In genomic region chr1:183820555-183820954, GRCm38 (mm10) we compare ENCODE assay signal across 14 mouse cellular contexts.
A peak's percentile ranks its signal among the peaks of the same experiment; 100 is the strongest.
DNase-seq lines count a peak whose midpoint lies in the region; ATAC-seq and TF ChIP-seq lines count a peak whose summit lies in the region.
"Had no signal": no experiment of that assay in that cellular context is flagged by ENCODE, and none has a peak within 500 bp of the region (broad histone marks: within the 10 kb centered on the region; RNA-seq: fewer than 3 reads in every experiment).

No protein-coding gene starts in this region.

- H3K4me3 ChIP-seq in heart, embryonic 12.5 days = no peak overlapping the region
- H3K4me3 ChIP-seq in thymus, adult 2 months (ENCODE audit: control insufficient read depth, insufficient read depth, low read length) = no peak overlapping the region
- H3K4me3 ChIP-seq: limb, embryonic 13.5 days had no signal

- no peak overlapping the region for H3K4me2 ChIP-seq in heart, embryonic 12.5 days
- H3K4me2 ChIP-seq: heart, embryonic 11.5 days; limb, embryonic 13.5 days had no signal

- H3K9me3 ChIP-seq in heart, embryonic 12.5 days (replicated peaks) = no peaks in the 10 kb centered on the region
- H3K9me3 ChIP-seq: limb, embryonic 13.5 days had no signal

- peak; percentile 8 for DNase-seq in adrenal gland, adult 2 months
- DNase-seq in adrenal gland, postnatal 4 days (ENCODE audit: low spot score in 2 of 2) = no peak
- DNase-seq in heart, postnatal 4 days = no peak
- DNase-seq in ovary, postnatal 36 days (ENCODE audit: low spot score) = peak; percentile 13
- no peak for DNase-seq in ovary, postnatal 10 days (ENCODE audit: low spot score)
- DNase-seq in thymus, adult 2 months = no peak
- DNase-seq: cerebellum, adult 8-10 months; kidney, adult 11 months; kidney, postnatal 4 days; lung, adult 18-20 months had no signal

- H3K27ac ChIP-seq in heart, embryonic 12.5 days (ENCODE audit: poor library complexity, severe bottlenecking) = 0 out of 2 replicates have a peak overlapping the region, but pooled peaks have one; percentile 11
- no peak overlapping the region for H3K27ac ChIP-seq in thymus, adult 2 months (ENCODE audit: control insufficient read depth, insufficient read depth, low read length)
- H3K27ac ChIP-seq: limb, embryonic 13.5 days had no signal

- H3K9ac ChIP-seq in heart, embryonic 12.5 days = no peak overlapping the region
- H3K9ac ChIP-seq: limb, embryonic 13.5 days had no signal

- TF ChIP-seq POLR2A in thymus, adult 2 months (IDR thresholded peaks at IDR 0.05; ENCODE audit: control insufficient read depth, extremely low read depth, insufficient read depth, low read length, poor library complexity) = no peak

- no peaks in the 10 kb centered on the region for H3K36me3 ChIP-seq in heart, embryonic 12.5 days
- no peaks in the 10 kb centered on the region for H3K36me3 ChIP-seq in thymus, adult 2 months (ENCODE audit: control insufficient read depth, insufficient read depth, low read length)
- H3K36me3 ChIP-seq: limb, embryonic 13.5 days had no signal

- 33% methylated on average over 5 of the region's 5 CpGs for WGBS in heart, embryonic 12.5 days
- WGBS in thymus, adult 2 months = 87% methylated on average over 5 of the region's 5 CpGs

- no peak for TF ChIP-seq CTCF in thymus, adult 2 months (IDR thresholded peaks at IDR 0.05; ENCODE audit: borderline replicate concordance, control insufficient read depth, extremely low read depth, insufficient read depth, low read length, poor library complexity)

- 0 out of 2 replicates have a peak, but pooled peaks cover 3% of the 10 kb centered on the region for H3K27me3 ChIP-seq in heart, embryonic 12.5 days (replicated peaks)
- H3K27me3 ChIP-seq in thymus, adult 2 months (ENCODE audit: control insufficient read depth, insufficient read depth, low read length) = no peaks in the 10 kb centered on the region
- H3K27me3 ChIP-seq: limb, embryonic 13.5 days had no signal

- ATAC-seq in heart, embryonic 12.5 days (ENCODE audit: insufficient number of reproducible peaks, low FRiP score) = no peak
- no peak for ATAC-seq in inflammation-experienced regulatory T-cells, adult 6 months

- peaks cover 9% of the 10 kb centered on the region for H3K4me1 ChIP-seq in heart, embryonic 12.5 days (replicated peaks)
- H3K4me1 ChIP-seq in thymus, adult 2 months (replicated peaks; ENCODE audit: control insufficient read depth, insufficient read depth, low read length) = no peaks in the 10 kb centered on the region

Comparison
In these comparisons a context has a peak if more than half of its experiments do, and no peak if none do; other contexts are left out.
1. DNase-seq: peak in adrenal gland, adult 2 months (single experiment) and ovary, postnatal 36 days (single experiment); none in adrenal gland, postnatal 4 days (0 of 2), heart, postnatal 4 days (single experiment), ovary, postnatal 10 days (single experiment) and thymus, adult 2 months (single experiment).